17 mouse cellular contexts compared by ENCODE assay signal in genomic region chr7:119270826-119271420, GRCm38 (mm10).
DNase-seq lines count a peak whose midpoint lies in the region; ATAC-seq and TF ChIP-seq lines count a peak whose summit lies in the region.
"Had no signal": no experiment of that assay in that cellular context is flagged by ENCODE, and none has a peak within 500 bp of the region (broad histone marks: within the 10 kb centered on the region; RNA-seq: fewer than 3 reads in every experiment).

No protein-coding gene starts in this region.

- H3K27ac ChIP-seq in heart, embryonic 10.5 days = no peak overlapping the region
- H3K27ac ChIP-seq in stomach, embryonic 15.5 days = no peak overlapping the region
- no peak overlapping the region for H3K27ac ChIP-seq in stomach, postnatal 0 days (replicated peaks)
- peak overlapping the region; percentile 82 for H3K27ac ChIP-seq in liver, embryonic 15.5 days (replicated peaks)
- H3K27ac ChIP-seq in intestine, embryonic 15.5 days = no peak overlapping the region
- H3K27ac ChIP-seq in limb, embryonic 10.5 days = no peak overlapping the region
- H3K27ac ChIP-seq: neural tube, embryonic 12.5 days had no signal

- no peak for TF ChIP-seq EP300 in stomach, postnatal 0 days (optimal IDR thresholded peaks at IDR 0.05)

- H3K27me3 ChIP-seq in heart, embryonic 10.5 days (ENCODE audit: insufficient read depth, poor library complexity, severe bottlenecking) = no peaks in the 10 kb centered on the region
- H3K27me3 ChIP-seq in stomach, embryonic 15.5 days (replicated peaks) = no peaks in the 10 kb centered on the region
- H3K27me3 ChIP-seq in stomach, postnatal 0 days (ENCODE audit: control insufficient read depth, insufficient read depth, low read length) = no peaks in the 10 kb centered on the region
- H3K27me3 ChIP-seq in liver, embryonic 15.5 days = no peaks in the 10 kb centered on the region
- no peaks in the 10 kb centered on the region for H3K27me3 ChIP-seq in intestine, embryonic 15.5 days (replicated peaks)
- H3K27me3 ChIP-seq in limb, embryonic 10.5 days (ENCODE audit: low read depth, poor library complexity, severe bottlenecking) = no peaks in the 10 kb centered on the region
- H3K27me3 ChIP-seq: megakaryocyte, embryonic 14.5 days; neural tube, embryonic 12.5 days had no signal

- H3K4me1 ChIP-seq in heart, embryonic 10.5 days = no peaks in the 10 kb centered on the region
- H3K4me1 ChIP-seq in stomach, embryonic 15.5 days = no peaks in the 10 kb centered on the region
- no peaks in the 10 kb centered on the region for H3K4me1 ChIP-seq in stomach, postnatal 0 days (replicated peaks; ENCODE audit: control insufficient read depth, insufficient read depth)
- H3K4me1 ChIP-seq in liver, embryonic 15.5 days (replicated peaks) = peaks cover 20% of the 10 kb centered on the region
- H3K4me1 ChIP-seq in intestine, embryonic 15.5 days (replicated peaks) = no peaks in the 10 kb centered on the region
- no peaks in the 10 kb centered on the region for H3K4me1 ChIP-seq in limb, embryonic 10.5 days
- H3K4me1 ChIP-seq: megakaryocyte, embryonic 14.5 days; neural tube, embryonic 12.5 days had no signal

- H3K9me3 ChIP-seq in heart, embryonic 10.5 days = no peaks in the 10 kb centered on the region
- no peaks in the 10 kb centered on the region for H3K9me3 ChIP-seq in stomach, embryonic 15.5 days
- H3K9me3 ChIP-seq in stomach, postnatal 0 days (ENCODE audit: control insufficient read depth, low read length) = no peaks in the 10 kb centered on the region
- no peaks in the 10 kb centered on the region for H3K9me3 ChIP-seq in liver, embryonic 15.5 days (replicated peaks)
- H3K9me3 ChIP-seq in intestine, embryonic 15.5 days = no peaks in the 10 kb centered on the region
- H3K9me3 ChIP-seq in limb, embryonic 10.5 days (replicated peaks) = no peaks in the 10 kb centered on the region
- H3K9me3 ChIP-seq: neural tube, embryonic 12.5 days had no signal

- no peaks in the 10 kb centered on the region for H3K36me3 ChIP-seq in heart, embryonic 10.5 days
- no peaks in the 10 kb centered on the region for H3K36me3 ChIP-seq in stomach, embryonic 15.5 days
- H3K36me3 ChIP-seq in stomach, postnatal 0 days (ENCODE audit: control insufficient read depth, insufficient read depth, low read length) = no peaks in the 10 kb centered on the region
- no peaks in the 10 kb centered on the region for H3K36me3 ChIP-seq in liver, embryonic 15.5 days (replicated peaks)
- no peaks in the 10 kb centered on the region for H3K36me3 ChIP-seq in intestine, embryonic 15.5 days
- H3K36me3 ChIP-seq in limb, embryonic 10.5 days = no peaks in the 10 kb centered on the region
- H3K36me3 ChIP-seq: neural tube, embryonic 12.5 days had no signal

- H3K9ac ChIP-seq in stomach, embryonic 15.5 days = no peak overlapping the region
- no peak overlapping the region for H3K9ac ChIP-seq in stomach, postnatal 0 days (ENCODE audit: low read length)
- 0 out of 2 replicates have a peak overlapping the region, but pooled peaks have one; percentile 39 for H3K9ac ChIP-seq in liver, embryonic 15.5 days
- H3K9ac ChIP-seq in intestine, embryonic 15.5 days = no peak overlapping the region
- H3K9ac ChIP-seq: forebrain, postnatal 0 days; neural tube, embryonic 12.5 days had no signal

- H3K4me3 ChIP-seq in heart, embryonic 10.5 days = no peak overlapping the region
- H3K4me3 ChIP-seq in stomach, embryonic 15.5 days (replicated peaks) = no peak overlapping the region
- H3K4me3 ChIP-seq in stomach, postnatal 0 days (ENCODE audit: low read depth, low read length) = no peak overlapping the region
- H3K4me3 ChIP-seq in liver, embryonic 15.5 days (replicated peaks) = 0 out of 2 replicates have a peak overlapping the region, but pooled peaks have one; percentile 10
- H3K4me3 ChIP-seq in intestine, embryonic 15.5 days (replicated peaks) = no peak overlapping the region
- H3K4me3 ChIP-seq in limb, embryonic 10.5 days = no peak overlapping the region
- H3K4me3 ChIP-seq: megakaryocyte, embryonic 14.5 days; neural tube, embryonic 12.5 days had no signal

- WGBS in heart, embryonic 10.5 days = 58% methylated on average over 8 of the region's 8 CpGs
- 69% methylated on average over 8 of the region's 8 CpGs for WGBS in stomach, embryonic 15.5 days
- 79% methylated on average over 8 of the region's 8 CpGs for WGBS in stomach, postnatal 0 days
- 28% methylated on average over 8 of the region's 8 CpGs for WGBS in liver, embryonic 15.5 days (ENCODE audit: insufficient replicate concordance)
- 82% methylated on average over 8 of the region's 8 CpGs for WGBS in intestine, embryonic 15.5 days
- 86% methylated on average over 8 of the region's 8 CpGs for WGBS in limb, embryonic 10.5 days

- H3K4me2 ChIP-seq in stomach, embryonic 15.5 days = no peak overlapping the region
- H3K4me2 ChIP-seq in stomach, postnatal 0 days (replicated peaks; ENCODE audit: low read depth) = no peak overlapping the region
- peak overlapping the region; percentile 50 for H3K4me2 ChIP-seq in liver, embryonic 15.5 days
- H3K4me2 ChIP-seq in intestine, embryonic 15.5 days (replicated peaks) = no peak overlapping the region
- H3K4me2 ChIP-seq: heart, embryonic 11.5 days; neural tube, embryonic 12.5 days had no signal

- DNase-seq in heart, embryonic 10.5 days (ENCODE audit: low spot score) = peak; percentile 65
- no peak for DNase-seq in heart, adult 11 months
- no peak for DNase-seq in stomach, postnatal 0 days (ENCODE audit: low spot score)
- no peak for DNase-seq in limb, embryonic 10.5 days (ENCODE audit: low spot score)
- no peak for DNase-seq in ovary, postnatal 10 days (ENCODE audit: low spot score)
- DNase-seq: adrenal gland, postnatal 10 days; forebrain, postnatal 0 days; gastrocnemius, postnatal 14 days; lung, adult 18-20 months; right cerebral cortex, adult 18-20 months; thymus, postnatal 4 days had no signal

- no peak for TF ChIP-seq CTCF in stomach, postnatal 0 days (IDR thresholded peaks at IDR 0.05; ENCODE audit: low read depth)

- ATAC-seq in stomach, embryonic 15.5 days (ENCODE audit: insufficient read depth, low FRiP score, low read depth) = peak; percentile 65; the same call in 1 of the 2 replicates
- ATAC-seq in stomach, postnatal 0 days (ENCODE audit: low FRiP score, low TSS enrichment) = no peak
- peak; percentile 97 for ATAC-seq in liver, embryonic 15.5 days (ENCODE audit: insufficient read depth)
- no peak for ATAC-seq in intestine, embryonic 15.5 days
- ATAC-seq: forebrain, postnatal 0 days had no signal

Comparison
In these comparisons a context has a peak if more than half of its experiments do, and no peak if none do; other contexts are left out.
1. ATAC-seq: peak in stomach, embryonic 15.5 days (single experiment) and liver, embryonic 15.5 days (single experiment); none in stomach, postnatal 0 days (single experiment) and intestine, embryonic 15.5 days (single experiment).